Mouse (Mus musculus): ENCODE measurements around the gene Tnfrsf11a.

- no peak for TF ChIP-seq USF1 (IDR thresholded peaks at IDR 0.05; ENCODE audit: low read depth)
- TF ChIP-seq POLR2A (IDR thresholded peaks at IDR 0.05; ENCODE audit: insufficient read length, low read depth), result no peak
- TF ChIP-seq TCF12 (IDR thresholded peaks at IDR 0.05; ENCODE audit: insufficient read depth, poor library complexity, severe bottlenecking), result no peak
- TF ChIP-seq POLR2AphosphoS2 (IDR thresholded peaks at IDR 0.05; ENCODE audit: insufficient read length, low read depth), result no peak
- no peak for TF ChIP-seq MAX (IDR thresholded peaks at IDR 0.05; ENCODE audit: low read depth)
- TF ChIP-seq MYOG (IDR thresholded peaks at IDR 0.05; ENCODE audit: control insufficient read depth in 1 of 3, insufficient read depth in 1 of 3, insufficient read length in 2 of 3, low read depth in 2 of 3), result no peak
- no peak for TF ChIP-seq MYOD1 (IDR thresholded peaks at IDR 0.05; ENCODE audit: control insufficient read depth in 1 of 3, insufficient read length in 2 of 3, low read depth in 2 of 3)
Observed at GRCm38 (mm10) chr1:105770685-105771084, 9.8 kb upstream of the Tnfrsf11a start.
